Comparison of ENCODE assay signal across 20 mouse cellular contexts in the genomic region with DNA sequence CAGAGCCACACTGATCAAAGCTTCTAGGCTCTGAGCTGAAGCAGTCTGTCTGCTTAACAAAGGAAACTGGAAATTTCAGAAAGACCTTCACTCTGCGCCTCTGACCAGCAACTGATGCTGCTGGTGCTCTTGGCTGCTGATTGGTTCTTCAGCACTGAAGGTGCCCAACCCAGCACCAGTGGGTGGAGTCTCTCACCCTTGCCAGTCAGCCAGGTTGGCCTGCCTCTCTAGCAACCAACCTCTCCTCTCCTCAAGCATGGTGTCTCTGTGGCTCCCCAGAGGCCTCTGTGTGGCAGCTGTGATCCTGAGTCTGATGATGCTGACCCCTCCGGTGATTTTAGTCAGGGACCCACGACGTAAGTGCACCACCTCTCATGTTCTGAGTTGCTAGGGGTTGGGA. TPM values are rescaled to one million over a fixed set of nuclear protein-coding genes. Genes with fewer than 3 reads are reported as not detected.
DNase-seq lines count a peak whose midpoint lies in the region; ATAC-seq and TF ChIP-seq lines count a peak whose summit lies in the region.
"Had no signal": no experiment of that assay in that cellular context is flagged by ENCODE, and none has a peak within 500 bp of the region (broad histone marks: within the 10 kb centered on the region; RNA-seq: fewer than 3 reads in every experiment).

Gene H2-Eb2 (plus strand): TSS at position 230 of the 400 bp plus-strand sequence.

- H3K4me2 ChIP-seq in forebrain, embryonic 13.5 days, result no peak within 1 kb of the TSS
- H3K4me2 ChIP-seq: embryonic facial prominence, embryonic 15.5 days; forebrain, embryonic 15.5 days; limb, embryonic 15.5 days; stomach, embryonic 15.5 days had no signal

- peak; percentile 55 for TF ChIP-seq POLR2A in spleen, adult 2 months (IDR thresholded peaks at IDR 0.05; ENCODE audit: low read depth, low read length)

- peak; percentile 74 for DNase-seq in heart, adult 11 months
- no peak for DNase-seq in heart, adult 18-20 months
- peak; percentile 82 to 86 for DNase-seq in B cell, adult 2 months
- DNase-seq in embryo, embryonic 10.5 days (ENCODE audit: low spot score), result peak; percentile 17
- DNase-seq in spleen, adult 2 months (ENCODE audit: low read depth in 1 of 2, low spot score in 2 of 2), result peak; percentile 73 to 81
- DNase-seq: cerebellum, adult 9-10 months; heart, postnatal 10 days; kidney, postnatal 25 days had no signal

- H3K27me3 ChIP-seq in spleen, adult 2 months (ENCODE audit: control insufficient read depth, insufficient read depth, low read length), result no peaks in the 10 kb centered on the region
- no peaks in the 10 kb centered on the region; the same call in 1 of the 2 replicates for H3K27me3 ChIP-seq in forebrain, embryonic 13.5 days
- H3K27me3 ChIP-seq: embryonic facial prominence, embryonic 15.5 days; forebrain, embryonic 15.5 days; limb, embryonic 15.5 days; stomach, embryonic 15.5 days had no signal

- H3K4me1 ChIP-seq in spleen, adult 2 months (ENCODE audit: control insufficient read depth, insufficient read depth, insufficient read length), result peaks cover 27% of the 10 kb centered on the region
- H3K4me1 ChIP-seq in forebrain, embryonic 13.5 days, result no peaks in the 10 kb centered on the region
- H3K4me1 ChIP-seq: embryonic facial prominence, embryonic 15.5 days; forebrain, embryonic 15.5 days; limb, embryonic 15.5 days; stomach, embryonic 15.5 days had no signal

- TF ChIP-seq CTCF in spleen, adult 2 months (IDR thresholded peaks at IDR 0.05; ENCODE audit: extremely low read depth, insufficient read depth, insufficient read length, insufficient replicate concordance), result no peak

- H3K36me3 ChIP-seq in spleen, adult 2 months (ENCODE audit: control insufficient read depth, insufficient read depth, low read length), result no peaks in the 10 kb centered on the region
- no peaks in the 10 kb centered on the region for H3K36me3 ChIP-seq in forebrain, embryonic 13.5 days (ENCODE audit: poor library complexity, severe bottlenecking)
- H3K36me3 ChIP-seq: embryonic facial prominence, embryonic 15.5 days; forebrain, embryonic 15.5 days; limb, embryonic 15.5 days; stomach, embryonic 15.5 days had no signal

- H3K9ac ChIP-seq in forebrain, embryonic 13.5 days, result no peak within 1 kb of the TSS
- H3K9ac ChIP-seq: embryonic facial prominence, embryonic 15.5 days; forebrain, embryonic 15.5 days; limb, embryonic 15.5 days; stomach, embryonic 15.5 days had no signal

- H3K4me3 ChIP-seq in spleen, adult 2 months (ENCODE audit: extremely low read depth, insufficient read depth, insufficient read length), result peak within 1 kb of the TSS; percentile 47
- no peak within 1 kb of the TSS for H3K4me3 ChIP-seq in forebrain, embryonic 13.5 days
- H3K4me3 ChIP-seq: embryonic facial prominence, embryonic 15.5 days; forebrain, embryonic 15.5 days; left cerebral cortex, adult 2 months; limb, embryonic 15.5 days; stomach, embryonic 15.5 days had no signal

- no peak for ATAC-seq in forebrain, embryonic 13.5 days
- ATAC-seq in frontal cortex, adult (ENCODE audit: low TSS enrichment), result no peak
- ATAC-seq in cerebellum, adult (ENCODE audit: insufficient number of reproducible peaks, low FRiP score, low TSS enrichment), result no peak
- ATAC-seq: forebrain, embryonic 15.5 days; Patski had no signal

- H3K9me3 ChIP-seq in forebrain, embryonic 13.5 days (replicated peaks), result no peaks in the 10 kb centered on the region
- H3K9me3 ChIP-seq: embryonic facial prominence, embryonic 15.5 days; forebrain, embryonic 15.5 days; limb, embryonic 15.5 days; stomach, embryonic 15.5 days had no signal

- 30% methylated on average over 4 of the region's 4 CpGs for WGBS in spleen, adult 2 months
- WGBS in forebrain, embryonic 13.5 days, result 45% methylated on average over 4 of the region's 4 CpGs

- peak within 1 kb of the TSS; percentile 78 for H3K27ac ChIP-seq in spleen, adult 2 months (ENCODE audit: insufficient read depth, low read length)
- no peak within 1 kb of the TSS for H3K27ac ChIP-seq in forebrain, embryonic 13.5 days
- H3K27ac ChIP-seq: embryonic facial prominence, embryonic 15.5 days; forebrain, embryonic 15.5 days; left cerebral cortex, adult 2 months; limb, embryonic 15.5 days; macrophage; stomach, embryonic 15.5 days had no signal

RNA-seq across cellular contexts. Expression of gene H2-Eb2, which starts in this region (rescaled TPM):
- total RNA-seq in heart, adult 18-20 months (2021), result under 1 TPM in 1 of 2 experiments, not detected in 1; 0.46 TPM
- polyA plus RNA-seq in spleen, adult 2 months (2012; rRNA removed), result 11.4 and 13.5 TPM in 2 replicates
- polyA plus RNA-seq in forebrain, embryonic 13.5 days (2015; fragmentation: Nextera tagmentation; extraction: Ambion mirVana), result not detected in 2 replicates
- total RNA-seq: adrenal gland, postnatal 4 days; heart, postnatal 10 days; left cerebral cortex, adult 2 months had no signal
- polyA plus RNA-seq: embryonic facial prominence, embryonic 15.5 days; intestine, embryonic 14.5 days; limb, embryonic 15.5 days; Patski; stomach, embryonic 15.5 days had no signal

Comparison
In these comparisons a context has a peak if more than half of its experiments do, and no peak if none do; other contexts are left out.
1. RNA of gene H2-Eb2 (polyA plus RNA-seq): 11.4 to 13.5 TPM in spleen, adult 2 months; not detected in forebrain, embryonic 13.5 days; every median in the first group is over 10 times any median in the second.
2. DNase-seq: peak in heart, adult 11 months (single experiment), B cell, adult 2 months (2 of 2), embryo, embryonic 10.5 days (single experiment) and spleen, adult 2 months (2 of 2); none in heart, adult 18-20 months (0 of 2).